Mouse (Mus musculus) retina, embryonic 14.5 days (tissue): Measurements from ENCODE around the gene Sord.
"Not testable (repeated sequence)": the region's sequence is repeated elsewhere in the genome, so short reads cannot be mapped to it uniquely, and the experiment has no call there.

ENCODE experiments used
- DNase-seq: peaks from one replicate; pipeline ENCODE4 v3.0.0-alpha.2; 2015; ENCODE audit warnings: low spot score

Sord gene

GRCm38 (mm10) chr2:122234611-122235288 lies at the start of gene Sord:
Sord (plus strand) TSS chr2:122234749.
- peak; percentile 91 for DNase-seq

- DNase-seq: no peak
Measured at GRCm38 (mm10) chr2:122185086-122185485, 49.5 kb upstream of the Sord start.

- no peak for DNase-seq
Measured at GRCm38 (mm10) chr2:122186106-122186505, 48.4 kb upstream of the Sord start, which contains the start of the genes Patl2 and Terb2. Patl2 (minus strand) TSS chr2:122186189. Terb2 (plus strand) TSS chr2:122186272.

- no peak for DNase-seq
Measured at GRCm38 (mm10) chr2:122186751-122187150, 47.8 kb upstream of the Sord start.

GRCm38 (mm10) chr2:122191849-122192248 lies 42.7 kb upstream of the Sord start:
- DNase-seq: no peak

GRCm38 (mm10) chr2:122194509-122194929 lies 40.0 kb upstream of the Sord start:
- DNase-seq: peak; percentile 72

GRCm38 (mm10) chr2:122201501-122201900 lies 33.0 kb upstream of the Sord start:
- DNase-seq: no peak

GRCm38 (mm10) chr2:122206440-122207107 lies 28.0 kb upstream of the Sord start:
- no peak for DNase-seq

GRCm38 (mm10) chr2:122210534-122211228 lies 23.9 kb upstream of the Sord start:
- DNase-seq: no peak

- DNase-seq: not testable (repeated sequence)
Measured at GRCm38 (mm10) chr2:122217075-122217474, 17.5 kb upstream of the Sord start.

GRCm38 (mm10) chr2:122218234-122218633 lies 16.3 kb upstream of the Sord start:
- DNase-seq: no peak

- DNase-seq: no peak
Measured at GRCm38 (mm10) chr2:122221378-122221777, 13.2 kb upstream of the Sord start.

- DNase-seq: no peak
Measured at GRCm38 (mm10) chr2:122221798-122222197, 12.8 kb upstream of the Sord start.

GRCm38 (mm10) chr2:122222272-122222671 lies 12.3 kb upstream of the Sord start:
- DNase-seq: no peak

- no peak for DNase-seq
Measured at GRCm38 (mm10) chr2:122223654-122224053, 10.9 kb upstream of the Sord start.

- no peak for DNase-seq
Measured at GRCm38 (mm10) chr2:122230395-122230794, 4.2 kb upstream of the Sord start.

- no peak for DNase-seq
Measured at GRCm38 (mm10) chr2:122231616-122232015, 2.9 kb upstream of the Sord start.

GRCm38 (mm10) chr2:122233341-122233740 lies 1.2 kb upstream of the Sord start:
- peak; percentile 6 for DNase-seq

- peak; percentile 56 for DNase-seq
Measured at GRCm38 (mm10) chr2:122233759-122234557, 591 bp upstream of the Sord start.

- DNase-seq: no peak
Measured at GRCm38 (mm10) chr2:122235425-122235824, 876 bp downstream of the Sord start.

- DNase-seq: no peak
Measured at GRCm38 (mm10) chr2:122236321-122236720, 1.8 kb downstream of the Sord start.

- no peak for DNase-seq
Measured at GRCm38 (mm10) chr2:122237891-122238470, 3.4 kb downstream of the Sord start.
